Comparison of ENCODE assay signal across 14 mouse cellular contexts in genomic region chr2:19633406-19633920, GRCm38 (mm10).
"Had no signal": no experiment of that assay in that cellular context is flagged by ENCODE, and none has a peak within 500 bp of the region (broad histone marks: within the 10 kb centered on the region; RNA-seq: fewer than 3 reads in every experiment).

No protein-coding gene starts in this region.

- H3K4me2 ChIP-seq: limb, embryonic 13.5 days; liver, embryonic 12.5 days; lung, embryonic 15.5 days; midbrain, embryonic 13.5 days had no signal

- ATAC-seq: liver, embryonic 12.5 days; midbrain, embryonic 13.5 days had no signal

- H3K9ac ChIP-seq: limb, embryonic 13.5 days; liver, embryonic 12.5 days; lung, embryonic 15.5 days; midbrain, embryonic 13.5 days had no signal

- H3K36me3 ChIP-seq: limb, embryonic 13.5 days; liver, embryonic 12.5 days; lung, embryonic 15.5 days; midbrain, embryonic 13.5 days had no signal

- H3K27me3 ChIP-seq: limb, embryonic 13.5 days; liver, embryonic 12.5 days; lung, embryonic 15.5 days; midbrain, embryonic 13.5 days had no signal

- H3K27ac ChIP-seq: kidney, postnatal 0 days; limb, embryonic 13.5 days; liver, embryonic 12.5 days; lung, embryonic 15.5 days; midbrain, embryonic 13.5 days had no signal

- H3K9me3 ChIP-seq: limb, embryonic 13.5 days; liver, embryonic 12.5 days; lung, embryonic 15.5 days; midbrain, embryonic 13.5 days had no signal

- DNase-seq: kidney, adult 11 months; kidney, adult 9 months; kidney, postnatal 36 days; layer of hippocampus, adult 9-11 months; layer of hippocampus, postnatal 36 days; right cerebral cortex, postnatal 4 days; spleen, adult 18-20 months; thymus, adult 18-20 months; thymus, postnatal 25 days had no signal

- H3K4me3 ChIP-seq: limb, embryonic 13.5 days; liver, embryonic 12.5 days; lung, embryonic 15.5 days; midbrain, embryonic 13.5 days had no signal

- H3K4me1 ChIP-seq: liver, embryonic 12.5 days; lung, embryonic 15.5 days; midbrain, embryonic 13.5 days had no signal
